Mouse (Mus musculus) liver, postnatal 0 days (tissue): ENCODE results near the gene Mrpl36. TPM values are rescaled to one million over a fixed set of nuclear protein-coding genes. Genes with fewer than 3 reads are reported as not detected.
A peak's percentile ranks its signal among the peaks of the same experiment; 100 is the strongest.

Experiments used
- ATAC-seq: fragments of 200-750 bp; cut with Nextera tagmentation; 2 replicates; pipeline ENCODE4 v1.8.0; 2017; ENCODE audit warnings: mild to moderate bottlenecking, moderate library complexity
- DNase-seq: peaks from one replicate; pipeline ENCODE4 v3.0.0-alpha.2; 2016
- H3K27ac ChIP-seq: fragments of 300-500 bp; sonication (generic); 2 replicates; pipeline ENCODE4 v1.5.1; 2014; ENCODE audit warnings: antibody characterized with exemption, moderate library complexity, mild to moderate bottlenecking, low read depth
- H3K27me3 ChIP-seq: fragments of 300-500 bp; sonication (generic); 2 replicates; pipeline ENCODE4 v1.6.1; 2014; ENCODE audit warnings: low read length, control low read depth, mixed read lengths; ENCODE audit not compliant: insufficient read depth
- H3K36me3 ChIP-seq: fragments of 300-500 bp; sonication (generic); replicated peaks from 2 replicates; pipeline ENCODE4 v1.6.1; 2014; ENCODE audit warnings: mild to moderate bottlenecking, control low read depth, low read length, moderate library complexity, mixed read lengths; ENCODE audit not compliant: insufficient read depth
- H3K4me1 ChIP-seq: fragments of 300-500 bp; sonication (generic); 2 replicates; pipeline ENCODE4 v1.6.1; 2014; ENCODE audit warnings: antibody characterized with exemption, mild to moderate bottlenecking, control low read depth; ENCODE audit not compliant: insufficient read depth
- H3K4me2 ChIP-seq: fragments of 300-500 bp; sonication (generic); 2 replicates; pipeline ENCODE4 v1.6.1; 2014; ENCODE audit warnings: low read depth, mild to moderate bottlenecking, low read length, moderate library complexity, mixed read lengths
- H3K4me3 ChIP-seq: fragments of 300-500 bp; sonication (generic); 2 replicates; pipeline ENCODE4 v1.5.1; 2014; ENCODE audit warnings: low read depth, low read length
- H3K9ac ChIP-seq: fragments of 300-500 bp; sonication (generic); replicated peaks from 2 replicates; pipeline ENCODE4 v1.6.1; 2014; ENCODE audit warnings: mild to moderate bottlenecking, moderate library complexity
- H3K9me3 ChIP-seq: fragments of 300-500 bp; sonication (generic); 2 replicates; pipeline ENCODE4 v1.6.1; 2016; ENCODE audit warnings: mild to moderate bottlenecking, control low read depth, low read length, mixed read lengths
- CTCF ChIP-seq: sonication (generic); IDR thresholded peaks from 2 replicates; pipeline ENCODE4 v1.5.1; 2016; ENCODE audit warnings: antibody characterized with exemption, low read depth
- EP300 ChIP-seq: IDR thresholded peaks from 2 replicates; pipeline ENCODE4 v1.6.1; 2016; ENCODE audit warnings: antibody characterized with exemption, low read depth, mild to moderate bottlenecking
- WGBS: fragments of 180-500 bp; shearing (Covaris S2); extraction: QIAGEN DNeasy Blood & Tissue Kit; methylation state at CpG from one replicate; pipeline ENCODE4 v1.1.7; 2014; ENCODE audit not compliant: insufficient replicate concordance; 5-methylcytosine and 5-hydroxymethylcytosine counted together
- polyA plus RNA-seq: library from polyadenylated mRNA; unstranded; fragments of >200 nt; fragmentation: Nextera tagmentation; extraction: Ambion mirVana; gene quantifications from 2 replicates; pipeline ENCODE4 v1.2.1, GENCODE M21; 2015

Gene Mrpl36
- polyA plus RNA-seq, 1 experiment from 2014 or later, result 90.4 TPM

DNA sequence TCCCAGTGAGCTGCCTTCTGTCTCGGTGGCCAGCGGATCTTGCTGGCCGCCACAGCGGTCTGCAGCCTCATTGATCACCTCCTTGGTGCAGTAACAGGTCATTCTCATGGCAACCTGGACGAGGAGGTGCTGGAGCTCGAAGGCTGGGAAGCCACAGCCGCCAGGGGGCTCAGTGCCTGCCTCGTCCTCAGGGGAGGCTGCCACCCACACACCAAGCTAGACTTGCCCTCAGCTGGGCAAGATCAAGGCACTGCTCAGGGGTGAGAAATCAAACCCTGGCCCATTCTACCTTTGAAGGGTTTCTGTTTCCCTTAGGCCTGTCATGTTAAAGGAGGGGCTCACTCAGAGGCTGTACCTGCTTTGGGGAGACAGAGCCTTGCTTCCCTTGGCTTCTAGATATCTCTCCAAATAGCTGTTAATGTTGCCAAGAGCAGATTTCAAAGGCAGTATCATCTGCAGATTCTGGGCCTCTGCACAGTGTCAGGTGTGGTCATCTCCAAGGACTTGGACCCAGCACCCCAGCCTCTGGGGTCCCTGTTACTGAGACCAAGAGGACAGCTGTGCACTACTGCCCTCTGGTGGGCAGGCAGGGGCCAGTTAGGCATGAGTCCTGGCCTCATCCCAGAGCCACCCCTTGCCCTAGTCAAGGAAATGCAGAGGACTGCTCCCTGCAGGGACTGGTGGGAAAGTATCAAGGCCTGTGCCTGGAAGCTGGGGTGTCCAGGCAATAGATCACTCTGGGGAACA is 18.0 kb upstream of the Mrpl36 start:
- H3K9ac ChIP-seq, result no peak overlapping the region
- peak; percentile 71 for DNase-seq
- no peaks in the 10 kb centered on the region for H3K4me1 ChIP-seq
- ATAC-seq, result peak; percentile 56; the same call in 1 of the 2 replicates
- no peak overlapping the region for H3K4me2 ChIP-seq
- no peaks in the 10 kb centered on the region for H3K9me3 ChIP-seq
- H3K27me3 ChIP-seq, result no peaks in the 10 kb centered on the region; the same call in 1 of the 2 replicates
- no peaks in the 10 kb centered on the region for H3K36me3 ChIP-seq
- no peak overlapping the region for H3K27ac ChIP-seq
- WGBS, result 18% methylated on average over 8 of the region's 8 CpGs
- TF ChIP-seq EP300 (no peak), CTCF (peak; percentile 84)
- H3K4me3 ChIP-seq, result no peak overlapping the region

DNA sequence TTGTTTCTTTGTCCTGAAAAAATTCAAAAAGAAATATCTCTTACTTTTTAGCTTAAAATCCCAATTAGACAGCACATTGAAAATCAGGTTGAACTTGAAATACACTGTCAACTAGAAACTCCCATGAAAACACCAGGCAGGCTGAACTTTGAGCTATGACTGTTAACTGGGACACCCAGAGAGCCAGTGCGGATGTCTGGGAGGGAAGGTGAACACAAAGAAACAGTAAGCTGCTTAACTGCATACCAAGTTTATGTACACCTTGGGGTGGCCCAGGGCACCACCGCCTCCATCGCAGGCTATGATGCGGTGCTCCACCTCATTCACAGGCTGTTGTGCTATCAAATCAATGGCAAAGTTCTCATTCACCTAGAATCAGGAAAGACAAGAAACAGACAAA is 8.3 kb upstream of the Mrpl36 start:
- peaks cover 47% of the 10 kb centered on the region for H3K36me3 ChIP-seq
- H3K4me1 ChIP-seq, result no peaks in the 10 kb centered on the region
- no peak overlapping the region for H3K4me2 ChIP-seq
- TF ChIP-seq EP300 (no peak), CTCF (no peak)
- H3K9ac ChIP-seq, result no peak overlapping the region
- no peak overlapping the region for H3K4me3 ChIP-seq
- H3K27me3 ChIP-seq, result no peaks in the 10 kb centered on the region
- no peak overlapping the region for H3K27ac ChIP-seq
- 78% methylated on average over 4 of the region's 4 CpGs for WGBS
- H3K9me3 ChIP-seq, result no peaks in the 10 kb centered on the region
- ATAC-seq (no peak), DNase-seq (no peak)

DNA sequence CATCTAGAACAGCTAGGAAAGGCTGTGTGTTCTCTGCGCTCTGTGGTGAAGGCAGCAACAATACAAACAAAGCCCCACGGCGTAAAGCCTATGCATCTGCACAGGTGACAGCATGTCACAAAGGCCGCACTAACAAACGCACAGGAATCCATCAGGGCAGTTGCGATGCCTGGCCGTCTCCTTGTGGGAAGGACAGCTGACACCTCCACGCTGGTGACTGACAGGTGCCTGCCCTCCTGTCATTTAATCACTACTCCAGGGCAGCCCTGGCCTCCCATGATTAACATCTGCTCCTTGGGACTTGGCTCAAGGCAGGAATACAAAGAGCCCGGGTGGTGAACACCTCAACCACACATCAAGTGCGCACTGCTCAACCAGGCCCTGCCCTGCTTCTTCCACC is 5.7 kb upstream of the Mrpl36 start:
- Histone ChIP-seq H3K4me3 (no peak overlapping the region), H3K4me2 (no peak overlapping the region), H3K9ac (no peak overlapping the region), H3K9me3 (no peaks in the 10 kb centered on the region), H3K27me3 (no peaks in the 10 kb centered on the region), H3K36me3 (peaks cover 48% of the 10 kb centered on the region), H3K4me1 (peaks cover 8% of the 10 kb centered on the region), H3K27ac (no peak overlapping the region)
- DNase-seq (no peak), ATAC-seq (no peak)
- TF ChIP-seq EP300 (no peak), CTCF (no peak)
- WGBS, result 87% methylated on average over 10 of the region's 10 CpGs

DNA sequence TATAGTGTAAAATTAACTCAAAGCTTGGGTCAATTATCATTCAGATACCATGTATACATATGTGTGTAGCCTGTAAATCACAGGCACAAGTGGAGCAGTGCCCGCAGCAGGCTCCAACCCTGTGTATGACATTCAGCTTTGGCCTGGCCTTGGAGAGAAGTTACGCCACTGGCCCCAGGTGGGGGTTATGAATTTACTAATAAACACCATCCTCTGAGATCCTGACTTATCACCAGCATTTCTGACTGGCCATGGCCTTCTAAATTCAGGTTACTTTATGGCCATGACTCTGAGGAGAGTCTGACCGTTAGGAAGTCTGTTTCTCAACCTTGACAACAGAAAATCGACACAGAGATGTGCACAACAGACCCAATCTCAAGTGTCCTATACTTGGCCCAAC is 4.9 kb upstream of the Mrpl36 start:
- no peak for ATAC-seq
- 85% methylated on average over 4 of the region's 4 CpGs for WGBS
- TF ChIP-seq CTCF (no peak), EP300 (no peak)

DNA sequence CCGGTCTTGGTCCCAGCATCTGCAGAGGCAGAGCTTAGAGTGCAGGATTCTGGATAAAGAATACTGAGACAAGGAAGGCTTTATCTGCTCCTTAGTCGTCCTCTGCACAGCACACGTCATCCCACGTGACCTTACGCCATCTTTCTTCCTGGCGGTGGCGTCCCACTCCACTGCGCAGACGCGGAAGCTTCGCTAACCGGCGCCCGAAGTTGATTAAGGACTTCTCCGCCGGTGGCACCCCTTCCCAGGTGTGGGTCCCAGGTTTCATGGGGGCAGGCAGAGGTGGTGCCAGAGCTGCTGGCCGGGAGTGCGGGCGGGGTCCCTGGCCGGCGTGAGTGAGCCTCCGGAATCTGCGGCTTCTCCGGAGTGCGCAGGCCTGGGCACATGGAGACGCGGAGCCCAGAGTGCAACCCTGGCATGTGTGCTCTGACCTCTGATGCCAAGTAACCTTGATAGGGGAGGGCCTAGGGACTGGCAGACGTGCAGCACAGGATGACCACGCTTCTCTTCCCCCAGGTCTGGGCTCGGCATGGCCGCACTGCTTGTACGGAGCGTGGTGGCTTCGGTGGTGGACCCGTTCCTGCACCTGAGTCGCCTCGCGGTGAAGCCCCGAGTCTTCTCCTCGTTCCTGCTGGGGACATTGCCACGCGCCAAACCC is 2.7 kb downstream of the Mrpl36 start:
- peak; percentile 89 for DNase-seq
- H3K27me3 ChIP-seq, result no peaks in the 10 kb centered on the region
- H3K27ac ChIP-seq, result peak overlapping the region; percentile 64
- ATAC-seq, result peak; percentile 80
- H3K9ac ChIP-seq, result peak overlapping the region; percentile 88
- peaks cover 2% of the 10 kb centered on the region for H3K36me3 ChIP-seq
- peak overlapping the region; percentile 65 for H3K4me3 ChIP-seq
- peak overlapping the region; percentile 89 for H3K4me2 ChIP-seq
- peaks cover 16% of the 10 kb centered on the region for H3K4me1 ChIP-seq
- TF ChIP-seq EP300 (no peak), CTCF (no peak)
- H3K9me3 ChIP-seq, result no peaks in the 10 kb centered on the region
- 1% methylated on average over 41 of the region's 42 CpGs for WGBS

More for the DNA sequence above, 4.9 kb upstream of the Mrpl36 start:
- no peak overlapping the region for H3K4me3 ChIP-seq
- peaks cover 11% of the 10 kb centered on the region for H3K4me1 ChIP-seq
- no peaks in the 10 kb centered on the region for H3K9me3 ChIP-seq
- H3K9ac ChIP-seq, result no peak overlapping the region
- no peak overlapping the region for H3K27ac ChIP-seq
- peaks cover 46% of the 10 kb centered on the region for H3K36me3 ChIP-seq
- no peak for DNase-seq
- no peak overlapping the region for H3K4me2 ChIP-seq
- H3K27me3 ChIP-seq, result no peaks in the 10 kb centered on the region

DNA sequence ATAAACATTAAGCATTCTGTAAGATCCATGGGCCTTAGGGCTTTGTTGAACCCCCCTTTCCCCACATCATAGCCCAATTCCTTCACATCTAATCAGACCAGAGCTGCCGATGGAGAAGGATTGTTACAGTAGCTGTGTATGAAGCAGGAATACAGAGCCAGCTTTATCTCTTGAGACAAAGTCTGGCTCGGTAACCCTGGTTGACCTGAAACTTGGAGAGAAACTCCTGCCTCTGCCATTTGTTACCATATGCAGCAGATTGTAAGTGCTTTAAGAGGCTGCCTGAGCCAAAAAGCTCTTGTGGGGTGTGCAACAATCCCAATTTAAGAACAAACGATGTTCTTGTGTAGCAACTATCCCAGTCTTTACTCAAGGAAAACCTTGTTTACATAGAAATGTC is 3.4 kb downstream of the Mrpl36 start:
- no peaks in the 10 kb centered on the region for H3K36me3 ChIP-seq
- H3K9ac ChIP-seq, result peak overlapping the region; percentile 88
- WGBS, result 47% methylated on average over 3 of the region's 3 CpGs
- no peaks in the 10 kb centered on the region for H3K9me3 ChIP-seq
- H3K4me2 ChIP-seq, result peak overlapping the region; percentile 89
- TF ChIP-seq EP300 (no peak), CTCF (no peak)
- DNase-seq (no peak), ATAC-seq (no peak)
- no peak overlapping the region for H3K27ac ChIP-seq
- peaks cover 16% of the 10 kb centered on the region for H3K4me1 ChIP-seq
- H3K27me3 ChIP-seq, result no peaks in the 10 kb centered on the region
- peak overlapping the region; percentile 65 for H3K4me3 ChIP-seq
